Mouse (Mus musculus) CH12.LX (cell line): ENCODE results near the gene Usmg5.

Experiments
- CHD1 ChIP-seq: IDR thresholded peaks from 2 replicates; pipeline ENCODE4 v1.6.1; 2012; ENCODE audit warnings: low read depth, low read length, improper control_type of control experiment, inconsistent platforms
- CTCF ChIP-seq, 2 experiments: IDR thresholded peaks in 1 of 2; conservative IDR thresholded peaks in 1 of 2; 2 replicates each; pipeline ENCODE4 v1.5.1; 2011 to 2012; ENCODE audit warnings: low read depth in 2 of 2, low read length in 2 of 2, improper control_type of control experiment in 1 of 2, inconsistent platforms in 1 of 2, mild to moderate bottlenecking in 1 of 2, moderate library complexity in 1 of 2
- ELF1 ChIP-seq: IDR thresholded peaks from 2 replicates; pipeline ENCODE4 v1.6.1; 2014; ENCODE audit warnings: low read depth, mild to moderate bottlenecking, inconsistent platforms, low read length, improper control_type of control experiment
- EP300 ChIP-seq: IDR thresholded peaks from 2 replicates; pipeline ENCODE4 v1.6.1; 2011; ENCODE audit warnings: low read length, improper control_type of control experiment
- PAX5 ChIP-seq: IDR thresholded peaks from 2 replicates; pipeline ENCODE4 v1.6.1; 2012; ENCODE audit warnings: low read length, inconsistent platforms, mixed read lengths
- POLR2A ChIP-seq: IDR thresholded peaks from 2 replicates; pipeline ENCODE4 v1.6.1; 2011; ENCODE audit warnings: low read depth, mild to moderate bottlenecking, improper control_type of control experiment, low read length
- RCOR1 ChIP-seq: conservative IDR thresholded peaks from 2 replicates; pipeline ENCODE4 v1.6.1; 2012; ENCODE audit warnings: low read depth, mild to moderate bottlenecking, inconsistent platforms, low read length, improper control_type of control experiment
- USF2 ChIP-seq: conservative IDR thresholded peaks from 2 replicates; pipeline ENCODE4 v1.6.1; 2011; ENCODE audit warnings: low read depth, low read length, improper control_type of control experiment
- ZC3H11A ChIP-seq: IDR thresholded peaks from 2 replicates; pipeline ENCODE4 v1.6.1; 2012; ENCODE audit warnings: low read depth, mild to moderate bottlenecking, inconsistent platforms, low read length, improper control_type of control experiment

GRCm38 (mm10) chr19:47049061-47049460, 41.4 kb downstream of the Usmg5 start:
- TF ChIP-seq RCOR1: no peak
- no peak for TF ChIP-seq CTCF (conservative IDR thresholded peaks at IDR 0.05 in 1 of 2, IDR thresholded peaks at IDR 0.05 in 1 of 2; ENCODE audit: low read depth in 2 of 2, low read length in 2 of 2)
- no peak for TF ChIP-seq POLR2A
- TF ChIP-seq ZC3H11A: no peak
- TF ChIP-seq ELF1: no peak
- TF ChIP-seq EP300: no peak
- TF ChIP-seq PAX5: no peak
- TF ChIP-seq CHD1: no peak
- no peak for TF ChIP-seq USF2
